Mouse (Mus musculus): Measurements from ENCODE around the gene Pus1. TPM values are rescaled to one million over a fixed set of nuclear protein-coding genes. Genes with fewer than 3 reads are reported as not detected.

Gene Pus1
- polyA plus RNA-seq, 1 experiment from 2014 or later = 31.0 TPM

- H3K9me3 ChIP-seq = no peaks in the 10 kb centered on the region
- H3K4me2 ChIP-seq (replicated peaks) = no peak overlapping the region
- H3K36me3 ChIP-seq = peaks cover 79% of the 10 kb centered on the region
- 96% methylated on average over 1 of the region's 1 CpGs for WGBS
- no peaks in the 10 kb centered on the region for H3K27me3 ChIP-seq
- no peak overlapping the region for H3K4me3 ChIP-seq
- ATAC-seq (ENCODE audit: insufficient number of reproducible peaks, insufficient read depth, low FRiP score, low TSS enrichment) = no peak
- H3K27ac ChIP-seq = no peak overlapping the region
- no peaks in the 10 kb centered on the region for H3K4me1 ChIP-seq
- no peak overlapping the region for H3K9ac ChIP-seq
Observed at GRCm38 (mm10) chr5:110735606-110736005, 44.9 kb downstream of the Pus1 start.

DNA sequence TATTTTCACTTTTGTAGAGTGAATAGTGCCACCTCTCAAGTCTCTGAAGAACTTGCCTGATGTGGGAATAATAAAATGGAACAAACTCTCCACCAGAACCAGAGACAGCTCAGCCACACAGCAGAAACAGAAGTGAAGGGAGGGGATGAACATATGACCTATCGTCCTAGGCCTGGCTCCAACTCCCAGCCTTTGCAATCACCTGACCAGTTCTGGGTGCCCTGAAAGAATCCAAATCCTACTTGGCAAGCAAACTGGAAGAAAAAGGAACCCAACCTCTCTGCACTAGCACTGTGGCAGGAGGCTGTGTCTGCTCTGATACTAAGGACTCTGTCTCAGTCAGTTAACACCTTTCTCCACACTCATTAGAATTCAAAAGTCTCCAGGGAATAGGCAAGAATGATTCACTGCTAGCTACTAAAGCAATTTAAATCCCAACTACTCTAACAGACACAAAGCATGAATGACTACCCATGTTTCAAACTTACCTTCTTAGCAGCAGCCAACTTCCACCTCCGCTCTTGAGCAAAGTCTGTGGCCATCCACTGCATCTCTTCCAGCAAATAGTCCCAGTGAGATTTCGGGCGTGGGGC lies 47.1 kb downstream of the Pus1 start:
- H3K9me3 ChIP-seq = no peaks in the 10 kb centered on the region
- H3K4me1 ChIP-seq = no peaks in the 10 kb centered on the region
- H3K4me3 ChIP-seq = no peak overlapping the region
- no peak for ATAC-seq (ENCODE audit: insufficient number of reproducible peaks, insufficient read depth, low FRiP score, low TSS enrichment)
- WGBS = 97% methylated on average over 4 of the region's 4 CpGs
- H3K27me3 ChIP-seq = no peaks in the 10 kb centered on the region
- H3K4me2 ChIP-seq (replicated peaks) = no peak overlapping the region
- H3K36me3 ChIP-seq = peaks cover 71% of the 10 kb centered on the region
- no peak overlapping the region for H3K27ac ChIP-seq
- no peak overlapping the region for H3K9ac ChIP-seq

- Histone ChIP-seq H3K4me1 (no peaks in the 10 kb centered on the region), H3K9ac (no peak overlapping the region), H3K27ac (no peak overlapping the region), H3K4me3 (no peak overlapping the region), H3K36me3 (peaks cover 61% of the 10 kb centered on the region), H3K27me3 (no peaks in the 10 kb centered on the region), H3K9me3 (no peaks in the 10 kb centered on the region), H3K4me2 (replicated peaks) (no peak overlapping the region)
- 95% methylated on average over 2 of the region's 2 CpGs for WGBS
- no peak for ATAC-seq (ENCODE audit: insufficient number of reproducible peaks, insufficient read depth, low FRiP score, low TSS enrichment)
Observed at GRCm38 (mm10) chr5:110731227-110731626, 49.2 kb downstream of the Pus1 start.

DNA sequence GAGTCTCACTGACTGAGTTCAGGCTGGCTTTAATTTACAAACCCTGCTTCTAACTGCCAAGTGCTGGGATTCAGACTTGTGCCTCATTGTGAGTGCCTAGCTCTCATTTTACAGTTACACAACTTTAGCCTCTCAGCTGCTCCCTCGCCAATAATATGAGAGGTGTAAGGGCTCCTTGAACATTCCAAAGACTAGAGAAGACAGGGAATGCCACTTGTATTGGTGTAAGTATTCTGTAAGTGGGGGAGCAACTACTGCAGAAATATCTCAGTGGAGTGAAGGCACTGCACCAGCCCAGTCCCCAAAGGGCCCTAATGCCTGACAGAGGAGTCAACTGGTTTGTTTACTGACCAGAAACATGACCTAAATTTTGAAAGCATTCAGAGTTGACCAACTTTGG lies 52.6 kb downstream of the Pus1 start:
- no peak overlapping the region for H3K4me2 ChIP-seq (replicated peaks)
- no peak overlapping the region for H3K4me3 ChIP-seq
- peaks cover 68% of the 10 kb centered on the region for H3K36me3 ChIP-seq
- H3K4me1 ChIP-seq = no peaks in the 10 kb centered on the region
- no peak for ATAC-seq (ENCODE audit: insufficient number of reproducible peaks, insufficient read depth, low FRiP score, low TSS enrichment)
- no peaks in the 10 kb centered on the region for H3K27me3 ChIP-seq
- 91% methylated on average over 1 of the region's 1 CpGs for WGBS
- H3K9me3 ChIP-seq = no peaks in the 10 kb centered on the region
- H3K27ac ChIP-seq = no peak overlapping the region
- no peak overlapping the region for H3K9ac ChIP-seq

Other genes starting within 250 kb of the Pus1 start
- gene Galnt9, start 236.3 kb downstream of the Pus1 start, polyA plus RNA-seq (2016; fragmentation: Nextera tagmentation; extraction: Ambion mirVana) = 0.99 and 1.6 TPM in 2 replicates
- gene Noc4l, start 127.2 kb downstream of the Pus1 start, polyA plus RNA-seq (2016; fragmentation: Nextera tagmentation; extraction: Ambion mirVana) = 53.4 and 60.9 TPM in 2 replicates
- gene Ddx51, start 127.2 kb downstream of the Pus1 start, polyA plus RNA-seq (2016; fragmentation: Nextera tagmentation; extraction: Ambion mirVana) = 41.3 and 46.7 TPM in 2 replicates
- 50.5 and 51.9 TPM in 2 replicates for gene Ep400, start 9.9 kb downstream of the Pus1 start, polyA plus RNA-seq (2016; fragmentation: Nextera tagmentation; extraction: Ambion mirVana)
- gene Ulk1, start 29.4 kb upstream of the Pus1 start, polyA plus RNA-seq (2016; fragmentation: Nextera tagmentation; extraction: Ambion mirVana) = 26.5 and 28.1 TPM in 2 replicates
- gene Hscb, start 59.1 kb upstream of the Pus1 start, polyA plus RNA-seq (2016; fragmentation: Nextera tagmentation; extraction: Ambion mirVana) = 27.1 and 31.3 TPM in 2 replicates
- gene Chek2, start 59.3 kb upstream of the Pus1 start, polyA plus RNA-seq (2016; fragmentation: Nextera tagmentation; extraction: Ambion mirVana) = 26.7 and 30.2 TPM in 2 replicates
- 21.2 and 23.4 TPM in 2 replicates for gene Ttc28, start 99.1 kb upstream of the Pus1 start, polyA plus RNA-seq (2016; fragmentation: Nextera tagmentation; extraction: Ambion mirVana)